Mouse (Mus musculus) v-Abl transformed pro-B cells (cell line): ENCODE measurements around the gene Pnma1.
"Not testable (repeated sequence)": the region's sequence is repeated elsewhere in the genome, so short reads cannot be mapped to it uniquely, and the experiment has no call there.

ENCODE experiments used
- in situ Hi-C, 2 experiments: fragments of 400-800 bp; cut with MboI; formaldehyde crosslinking; loops; one replicate each; pipeline ENCODE4 v1.15.1; 2025; ENCODE audit not compliant: unreplicated experiment in 2 of 2

Gene Pnma1

GRCm38 (mm10) chr12:84119584-84119983 is 28.7 kb downstream of the Pnma1 start:
- in situ Hi-C loops: no loop called here

GRCm38 (mm10) chr12:84114153-84114994 is 33.9 kb downstream of the Pnma1 start, which contains the start of gene Dnal1:
Dnal1 (plus strand) TSS chr12:84114366.
- in situ Hi-C loops: no loop called here

GRCm38 (mm10) chr12:84113676-84114075 is 34.6 kb downstream of the Pnma1 start:
- in situ Hi-C loops: no loop called here

- in situ Hi-C loops: no loop called here
Observed at GRCm38 (mm10) chr12:84110814-84111213, 37.5 kb downstream of the Pnma1 start.

GRCm38 (mm10) chr12:84109924-84110323 is 38.4 kb downstream of the Pnma1 start:
- in situ Hi-C loops: no loop called here

GRCm38 (mm10) chr12:84107692-84108091 is 40.6 kb downstream of the Pnma1 start:
- in situ Hi-C loops: no loop called here

- in situ Hi-C loops: no loop called here
Observed at GRCm38 (mm10) chr12:84107012-84107411, 41.3 kb downstream of the Pnma1 start.

- in situ Hi-C loops: no loop called here
Observed at GRCm38 (mm10) chr12:84101493-84101845, 46.8 kb downstream of the Pnma1 start.

- in situ Hi-C loops: not testable (repeated sequence)
Observed at GRCm38 (mm10) chr12:84100604-84101492, 47.4 kb downstream of the Pnma1 start, which contains the start of gene Acot6. Acot6 (plus strand) TSS chr12:84100654.

- in situ Hi-C loops: no loop called here
Observed at GRCm38 (mm10) chr12:84100071-84100470, 48.2 kb downstream of the Pnma1 start.

GRCm38 (mm10) chr12:84099605-84100004 is 48.7 kb downstream of the Pnma1 start:
- in situ Hi-C loops: no loop called here
